Mouse (Mus musculus): ENCODE data around the gene Rnf115. TPM values are rescaled to one million over a fixed set of nuclear protein-coding genes. Genes with fewer than 3 reads are reported as not detected.

Gene Rnf115
- polyA plus RNA-seq, 1 experiment from 2014 or later = 72.1 TPM

- Histone ChIP-seq H3K4me3 (ENCODE audit: low read length) (no peak overlapping the region), H3K4me1 (ENCODE audit: control insufficient read depth, insufficient read depth, low read length) (no peaks in the 10 kb centered on the region; the same call in 1 of the 2 replicates), H3K4me2 (replicated peaks; ENCODE audit: low read depth, low read length) (no peak overlapping the region), H3K36me3 (ENCODE audit: control insufficient read depth, insufficient read depth, low read length) (no peaks in the 10 kb centered on the region), H3K9ac (ENCODE audit: low read depth, low read length) (no peak overlapping the region), H3K27me3 (ENCODE audit: control insufficient read depth, insufficient read depth, low read length) (no peaks in the 10 kb centered on the region), H3K9me3 (ENCODE audit: control insufficient read depth, low read length) (no peaks in the 10 kb centered on the region), H3K27ac (ENCODE audit: low read depth, low read length) (no peak overlapping the region)
- ATAC-seq (ENCODE audit: low FRiP score, low TSS enrichment) = no peak
- 42% methylated on average over 5 of the region's 5 CpGs for WGBS
Observed at GRCm38 (mm10) chr3:96832930-96833329, 105.5 kb downstream of the Rnf115 start.

GRCm38 (mm10) chr3:96834587-96835348 is 107.3 kb downstream of the Rnf115 start:
- Histone ChIP-seq H3K4me2 (replicated peaks; ENCODE audit: low read depth, low read length) (no peak overlapping the region), H3K9ac (ENCODE audit: low read depth, low read length) (no peak overlapping the region), H3K4me3 (ENCODE audit: low read length) (no peak overlapping the region)

GRCm38 (mm10) chr3:96836414-96836813 is 109.0 kb downstream of the Rnf115 start:
- WGBS = 55% methylated on average over 2 of the region's 2 CpGs
- Histone ChIP-seq H3K27me3 (ENCODE audit: control insufficient read depth, insufficient read depth, low read length) (no peaks in the 10 kb centered on the region), H3K9me3 (ENCODE audit: control insufficient read depth, low read length) (no peaks in the 10 kb centered on the region), H3K4me2 (replicated peaks; ENCODE audit: low read depth, low read length) (no peak overlapping the region), H3K4me1 (ENCODE audit: control insufficient read depth, insufficient read depth, low read length) (no peaks in the 10 kb centered on the region; the same call in 1 of the 2 replicates), H3K27ac (ENCODE audit: low read depth, low read length) (no peak overlapping the region), H3K9ac (ENCODE audit: low read depth, low read length) (no peak overlapping the region), H3K36me3 (ENCODE audit: control insufficient read depth, insufficient read depth, low read length) (no peaks in the 10 kb centered on the region), H3K4me3 (ENCODE audit: low read length) (no peak overlapping the region)
- ATAC-seq (ENCODE audit: low FRiP score, low TSS enrichment) = no peak

More at GRCm38 (mm10) chr3:96834587-96835348, 107.3 kb downstream of the Rnf115 start:
- Histone ChIP-seq H3K27ac (ENCODE audit: low read depth, low read length) (no peak overlapping the region; the same call in 1 of the 2 replicates), H3K27me3 (ENCODE audit: control insufficient read depth, insufficient read depth, low read length) (no peaks in the 10 kb centered on the region), H3K36me3 (ENCODE audit: control insufficient read depth, insufficient read depth, low read length) (no peaks in the 10 kb centered on the region), H3K9me3 (ENCODE audit: control insufficient read depth, low read length) (no peaks in the 10 kb centered on the region), H3K4me1 (ENCODE audit: control insufficient read depth, insufficient read depth, low read length) (no peaks in the 10 kb centered on the region; the same call in 1 of the 2 replicates)
- no peak for ATAC-seq (ENCODE audit: low FRiP score, low TSS enrichment)
- 39% methylated on average over 7 of the region's 7 CpGs for WGBS

DNA sequence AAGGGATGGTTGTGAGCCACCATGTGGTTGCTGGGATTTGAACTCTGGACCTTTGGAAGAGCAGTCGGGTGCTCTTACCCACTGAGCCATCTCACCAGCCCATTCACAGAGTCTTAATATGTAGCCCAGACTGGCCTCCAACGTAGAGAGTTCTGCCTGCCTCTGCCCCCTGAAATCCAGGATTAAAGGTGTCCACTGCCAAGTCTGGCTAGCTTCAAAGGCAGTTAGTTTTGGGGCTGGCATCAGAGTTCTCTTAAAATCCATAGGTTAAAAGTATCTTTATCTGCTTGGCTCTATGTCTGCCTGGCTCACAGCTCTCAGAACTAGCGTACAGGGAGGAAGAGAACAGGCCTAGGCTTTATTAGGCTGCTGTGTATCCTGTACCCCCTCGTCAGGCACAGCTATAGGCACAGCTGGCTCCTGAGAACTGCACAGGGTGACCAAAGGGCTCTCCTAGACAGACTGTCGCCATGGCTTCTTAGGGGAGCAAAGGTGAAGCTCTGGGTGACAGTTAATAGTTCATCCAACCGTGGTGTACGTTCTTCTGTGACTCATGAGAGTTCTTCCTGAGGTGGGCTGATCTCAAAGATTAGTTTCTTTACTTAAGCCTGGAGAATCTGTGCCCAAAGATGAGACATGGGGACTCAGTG is 111.7 kb downstream of the Rnf115 start:
- no peak overlapping the region for H3K4me2 ChIP-seq (replicated peaks; ENCODE audit: low read depth, low read length)
- ATAC-seq (ENCODE audit: low FRiP score, low TSS enrichment) = peak; percentile 82
- H3K27me3 ChIP-seq (ENCODE audit: control insufficient read depth, insufficient read depth, low read length) = no peaks in the 10 kb centered on the region
- no peak overlapping the region for H3K4me3 ChIP-seq (ENCODE audit: low read length)
- H3K9ac ChIP-seq (ENCODE audit: low read depth, low read length) = no peak overlapping the region
- H3K27ac ChIP-seq (ENCODE audit: low read depth, low read length) = peak overlapping the region; percentile 56
- 46% methylated on average over 7 of the region's 7 CpGs for WGBS
- H3K9me3 ChIP-seq (ENCODE audit: control insufficient read depth, low read length) = no peaks in the 10 kb centered on the region
- no peaks in the 10 kb centered on the region for H3K36me3 ChIP-seq (ENCODE audit: control insufficient read depth, insufficient read depth, low read length)
- H3K4me1 ChIP-seq (ENCODE audit: control insufficient read depth, insufficient read depth, low read length) = no peaks in the 10 kb centered on the region; the same call in 1 of the 2 replicates

Other genes with a start within 250 kb of the Rnf115 start
- gene Hfe2, start 202.5 kb upstream of the Rnf115 start, polyA plus RNA-seq (2014; fragmentation: Nextera tagmentation; extraction: Ambion mirVana) = 0.20 and 0.30 TPM in 2 replicates
- gene Txnip, start 169.7 kb upstream of the Rnf115 start, polyA plus RNA-seq (2014; fragmentation: Nextera tagmentation; extraction: Ambion mirVana) = 91.1 and 148 TPM in 2 replicates
- 0.72 and 1.3 TPM in 2 replicates for gene Gm16253, start 150.7 kb upstream of the Rnf115 start, polyA plus RNA-seq (2014; fragmentation: Nextera tagmentation; extraction: Ambion mirVana)
- 18.0 and 22.3 TPM in 2 replicates for gene Polr3gl, start 133.5 kb upstream of the Rnf115 start, polyA plus RNA-seq (2014; fragmentation: Nextera tagmentation; extraction: Ambion mirVana)
- gene Ankrd34a, start 131.0 kb upstream of the Rnf115 start, polyA plus RNA-seq (2014; fragmentation: Nextera tagmentation; extraction: Ambion mirVana) = 1.8 and 2.4 TPM in 2 replicates
- 5.8 and 7.0 TPM in 2 replicates for gene Lix1l, start 126.5 kb upstream of the Rnf115 start, polyA plus RNA-seq (2014; fragmentation: Nextera tagmentation; extraction: Ambion mirVana)
- 167 and 236 TPM in 2 replicates for gene Rbm8a, start 97.7 kb upstream of the Rnf115 start, polyA plus RNA-seq (2014; fragmentation: Nextera tagmentation; extraction: Ambion mirVana)
- 55.8 and 59.6 TPM in 2 replicates for gene Pex11b, start 92.3 kb upstream of the Rnf115 start, polyA plus RNA-seq (2014; fragmentation: Nextera tagmentation; extraction: Ambion mirVana)
- not detected in 2 replicates for gene Gm42957, start 92.2 kb upstream of the Rnf115 start, polyA plus RNA-seq (2014; fragmentation: Nextera tagmentation; extraction: Ambion mirVana)
- 0.73 and 1.1 TPM in 2 replicates for gene Itga10, start 82.1 kb upstream of the Rnf115 start, polyA plus RNA-seq (2014; fragmentation: Nextera tagmentation; extraction: Ambion mirVana)
- gene Ankrd35, start 57.5 kb upstream of the Rnf115 start, polyA plus RNA-seq (2014; fragmentation: Nextera tagmentation; extraction: Ambion mirVana) = 0.33 and 0.37 TPM in 2 replicates
- 36.5 and 55.7 TPM in 2 replicates for gene Pias3, start 31.3 kb upstream of the Rnf115 start, polyA plus RNA-seq (2014; fragmentation: Nextera tagmentation; extraction: Ambion mirVana)
- gene Nudt17, start 19.1 kb upstream of the Rnf115 start, polyA plus RNA-seq (2014; fragmentation: Nextera tagmentation; extraction: Ambion mirVana) = 10.4 and 10.8 TPM in 2 replicates
- 30.3 and 38.5 TPM in 2 replicates for gene Polr3c, start within 50 bp of the Rnf115 start, polyA plus RNA-seq (2014; fragmentation: Nextera tagmentation; extraction: Ambion mirVana)
- gene Pdzk1, start 101.6 kb downstream of the Rnf115 start, polyA plus RNA-seq (2014; fragmentation: Nextera tagmentation; extraction: Ambion mirVana) = 36.0 and 63.3 TPM in 2 replicates
- 0.08 and 0.17 TPM in 2 replicates for gene Cd160, start 101.7 kb downstream of the Rnf115 start, polyA plus RNA-seq (2014; fragmentation: Nextera tagmentation; extraction: Ambion mirVana)
- 5.6 TPM in 2 replicates for gene Gja5, start 177.0 kb downstream of the Rnf115 start, polyA plus RNA-seq (2014; fragmentation: Nextera tagmentation; extraction: Ambion mirVana)
- 47.3 and 50.9 TPM in 2 replicates for gene Gpr89, start 177.7 kb downstream of the Rnf115 start, polyA plus RNA-seq (2014; fragmentation: Nextera tagmentation; extraction: Ambion mirVana)
- 0.16 and 0.20 TPM in 2 replicates for gene Gja8, start 198.4 kb downstream of the Rnf115 start, polyA plus RNA-seq (2014; fragmentation: Nextera tagmentation; extraction: Ambion mirVana)

Measured in kidney, embryonic 14.5 days (tissue).